Mouse (Mus musculus): ENCODE data around the gene Arhgap15.

GRCm38 (mm10) chr2:44017405-44018026 is 268.9 kb downstream of the Arhgap15 start:
- TF ChIP-seq ZNF384 (IDR thresholded peaks at IDR 0.05; ENCODE audit: low read depth, low read length) (no peak), MAFK (IDR thresholded peaks at IDR 0.05; ENCODE audit: insufficient read depth, low read depth, low read length) (no peak)
